Mouse (Mus musculus): ENCODE data around the gene Ugt1a8. TPM values are rescaled to one million over a fixed set of nuclear protein-coding genes. Genes with fewer than 3 reads are reported as not detected.

Ugt1a8 gene
- polyA plus RNA-seq, 1 experiment = not detected

DNA sequence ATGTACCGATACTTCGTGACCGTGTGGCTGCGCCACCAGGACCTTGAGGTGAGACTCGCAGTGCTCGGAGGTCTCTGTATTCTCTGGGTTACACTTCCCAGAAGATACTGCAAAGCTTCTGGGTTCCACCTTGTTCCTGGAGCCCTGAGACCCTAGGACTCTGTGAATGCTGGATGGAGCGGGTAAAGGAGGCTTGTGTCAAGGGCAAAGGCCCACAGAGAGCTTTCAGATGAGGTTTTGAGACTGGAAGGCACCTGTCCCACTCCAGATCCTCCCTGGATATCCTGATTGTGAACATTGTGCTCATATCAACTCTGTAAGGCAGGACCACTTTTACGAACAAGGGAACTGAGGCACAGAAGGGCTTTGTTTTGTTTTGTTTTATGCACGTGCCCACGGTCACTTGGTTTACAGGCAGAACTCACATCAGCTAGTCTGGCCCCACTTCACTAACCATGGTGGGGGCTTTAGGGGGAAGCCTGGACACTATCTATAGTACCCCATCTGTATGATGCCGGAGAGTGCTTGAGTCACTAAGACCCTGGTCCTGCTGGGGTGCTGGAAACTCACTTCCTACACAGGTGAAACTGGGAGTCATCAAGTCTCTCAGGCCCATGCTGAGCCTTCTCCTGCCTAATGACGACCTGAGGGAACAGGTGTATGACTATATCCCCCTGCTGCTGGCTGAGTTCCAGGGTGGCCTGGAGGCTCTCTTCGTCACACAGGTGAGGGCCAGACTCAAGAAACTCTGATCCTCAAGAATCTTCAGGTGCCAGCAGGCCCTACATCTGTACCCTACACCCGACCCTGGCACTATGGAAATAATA is 146.0 kb downstream of the Ugt1a8 start:
- WGBS = 65% methylated on average over 14 of the region's 14 CpGs

DNA sequence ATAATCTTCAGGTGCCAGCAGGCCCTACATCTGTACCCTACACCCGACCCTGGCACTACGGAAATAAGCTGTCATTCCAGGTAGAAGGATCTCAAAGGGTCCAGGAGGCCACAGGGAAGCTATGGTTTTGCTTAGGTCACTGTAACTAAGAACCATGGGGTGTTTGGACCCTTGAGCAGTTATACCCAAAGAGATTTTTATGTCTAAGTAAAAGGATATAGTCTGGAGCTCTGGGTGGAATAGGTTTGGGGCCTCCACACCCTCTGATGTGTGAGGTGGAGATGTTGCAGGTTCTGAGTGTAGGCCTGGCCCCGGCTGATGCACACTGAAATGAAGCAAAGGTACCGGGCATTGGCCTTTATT is 146.6 kb downstream of the Ugt1a8 start:
- TF ChIP-seq CTCF (IDR thresholded peaks at IDR 0.05; ENCODE audit: insufficient read depth, low read length) (no peak), POLR2A (IDR thresholded peaks at IDR 0.05; ENCODE audit: borderline replicate concordance, extremely low read depth, low read depth, low read length) (no peak)
- no peak for DNase-seq
- 58% methylated on average over 4 of the region's 4 CpGs for WGBS
- no peak overlapping the region for H3K4me3 ChIP-seq (replicated peaks; ENCODE audit: extremely low read depth, low read depth, low read length)
- H3K4me1 ChIP-seq (ENCODE audit: control insufficient read depth, insufficient read depth, low read length) = no peaks in the 10 kb centered on the region

More for the DNA sequence above, 146.0 kb downstream of the Ugt1a8 start:
- H3K4me1 ChIP-seq (ENCODE audit: control insufficient read depth, insufficient read depth, low read length) = no peaks in the 10 kb centered on the region
- no peak for TF ChIP-seq POLR2A (IDR thresholded peaks at IDR 0.05; ENCODE audit: borderline replicate concordance, extremely low read depth, low read depth, low read length)
- no peak for TF ChIP-seq CTCF (IDR thresholded peaks at IDR 0.05; ENCODE audit: insufficient read depth, low read length)
- no peak overlapping the region for H3K4me3 ChIP-seq (replicated peaks; ENCODE audit: extremely low read depth, low read depth, low read length)
- DNase-seq = no peak

DNA sequence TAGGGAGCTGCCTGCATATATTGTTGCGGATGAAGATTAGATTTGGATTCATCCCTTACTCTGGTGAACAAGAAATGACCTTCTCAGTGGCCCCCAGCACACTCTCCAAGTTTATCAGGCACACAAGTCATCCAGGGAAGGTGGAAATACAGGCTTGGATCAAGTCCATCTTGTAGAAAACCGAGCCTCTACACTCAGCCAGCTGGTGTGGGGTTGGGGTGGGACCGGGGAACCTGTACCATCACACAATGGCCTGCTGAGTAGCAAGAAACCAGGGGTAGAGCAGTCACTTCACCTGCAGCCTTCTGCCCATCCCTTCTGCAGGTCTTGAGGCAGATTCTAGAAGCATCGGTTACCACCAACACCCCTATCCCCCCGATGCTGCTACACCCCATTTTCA is 147.0 kb downstream of the Ugt1a8 start:
- WGBS = 37% methylated on average over 5 of the region's 5 CpGs
- Histone ChIP-seq H3K4me3 (replicated peaks; ENCODE audit: extremely low read depth, low read depth, low read length) (no peak overlapping the region), H3K4me1 (ENCODE audit: control insufficient read depth, insufficient read depth, low read length) (no peaks in the 10 kb centered on the region)
- TF ChIP-seq CTCF (IDR thresholded peaks at IDR 0.05; ENCODE audit: insufficient read depth, low read length) = no peak
- no peak for TF ChIP-seq POLR2A (IDR thresholded peaks at IDR 0.05; ENCODE audit: borderline replicate concordance, extremely low read depth, low read depth, low read length)
- no peak for DNase-seq

DNA sequence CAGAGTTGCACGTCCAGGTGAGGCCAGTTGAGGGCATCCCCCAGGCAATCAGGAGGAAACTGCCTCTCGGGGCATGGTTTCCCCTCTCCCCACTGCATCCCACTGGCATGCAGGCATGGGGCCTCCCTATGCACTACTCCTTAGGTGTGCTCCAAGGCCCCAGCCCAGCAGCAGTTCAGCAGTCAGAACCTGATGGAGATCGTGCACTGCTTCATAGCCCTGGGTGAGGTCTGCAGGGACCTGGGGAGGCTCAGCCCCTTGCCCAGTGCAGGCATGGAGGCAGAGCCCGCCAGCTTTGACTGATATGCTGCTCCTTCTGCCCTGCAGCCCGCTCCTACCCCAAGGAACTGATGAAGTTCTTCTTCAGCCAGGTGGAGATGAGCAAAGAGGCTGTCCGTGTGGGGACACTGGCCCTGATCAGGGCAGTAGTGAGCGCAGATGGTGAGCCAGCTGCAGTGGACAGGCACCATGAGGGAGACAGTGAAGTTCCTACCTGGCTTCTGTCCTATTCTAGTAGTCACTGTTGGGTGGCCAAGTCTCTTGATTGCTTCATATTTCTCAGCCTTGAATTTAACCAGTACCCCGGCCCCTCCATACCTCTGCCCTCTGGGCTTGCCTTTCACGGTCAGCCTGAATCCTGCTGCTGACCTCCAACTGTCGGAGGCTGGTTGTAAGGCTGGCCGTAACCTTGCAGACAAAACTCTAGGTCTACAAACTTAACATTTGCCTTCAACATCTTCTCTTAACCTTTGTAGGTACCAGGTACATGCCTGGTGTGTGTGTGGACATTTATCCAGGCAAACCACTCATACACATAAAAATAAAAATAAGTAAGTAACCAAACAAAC is 147.7 kb downstream of the Ugt1a8 start:
- Histone ChIP-seq H3K4me1 (ENCODE audit: control insufficient read depth, insufficient read depth, low read length) (no peaks in the 10 kb centered on the region), H3K4me3 (replicated peaks; ENCODE audit: extremely low read depth, low read depth, low read length) (no peak overlapping the region)
- no peak for DNase-seq
- TF ChIP-seq CTCF (IDR thresholded peaks at IDR 0.05; ENCODE audit: insufficient read depth, low read length) (no peak), POLR2A (IDR thresholded peaks at IDR 0.05; ENCODE audit: borderline replicate concordance, extremely low read depth, low read depth, low read length) (no peak)
- 61% methylated on average over 11 of the region's 11 CpGs for WGBS

DNA sequence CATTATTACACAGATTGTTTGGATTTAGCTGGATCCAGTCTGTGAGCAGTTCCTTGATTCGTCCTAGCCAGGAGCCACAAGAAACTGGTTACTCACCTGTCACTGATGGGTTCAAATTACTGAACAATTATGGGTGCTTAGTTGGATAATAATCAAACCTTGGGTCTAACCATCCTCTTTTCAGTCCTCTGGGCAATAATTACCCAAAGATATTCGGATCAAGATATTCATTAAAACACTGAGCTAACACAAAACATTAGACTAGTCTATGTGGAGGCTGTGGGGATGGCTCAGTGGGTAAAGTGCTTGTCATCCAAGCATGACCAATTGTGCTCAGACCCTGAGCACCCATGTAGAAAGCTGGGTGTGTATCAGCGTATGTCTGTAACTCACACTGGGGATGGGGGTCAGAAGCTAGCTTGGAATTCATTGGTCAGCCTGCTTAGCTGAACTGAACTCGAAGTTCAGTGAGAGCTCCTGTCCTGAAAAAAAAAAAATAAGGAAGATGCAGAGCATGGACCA is 148.3 kb downstream of the Ugt1a8 start:
- H3K4me3 ChIP-seq (replicated peaks; ENCODE audit: extremely low read depth, low read depth, low read length) = no peak overlapping the region
- TF ChIP-seq CTCF (IDR thresholded peaks at IDR 0.05; ENCODE audit: insufficient read depth, low read length) = no peak
- TF ChIP-seq POLR2A (IDR thresholded peaks at IDR 0.05; ENCODE audit: borderline replicate concordance, extremely low read depth, low read depth, low read length) = no peak
- no peak for DNase-seq
- H3K4me1 ChIP-seq (ENCODE audit: control insufficient read depth, insufficient read depth, low read length) = no peaks in the 10 kb centered on the region
- WGBS = 49% methylated on average over 4 of the region's 4 CpGs

DNA sequence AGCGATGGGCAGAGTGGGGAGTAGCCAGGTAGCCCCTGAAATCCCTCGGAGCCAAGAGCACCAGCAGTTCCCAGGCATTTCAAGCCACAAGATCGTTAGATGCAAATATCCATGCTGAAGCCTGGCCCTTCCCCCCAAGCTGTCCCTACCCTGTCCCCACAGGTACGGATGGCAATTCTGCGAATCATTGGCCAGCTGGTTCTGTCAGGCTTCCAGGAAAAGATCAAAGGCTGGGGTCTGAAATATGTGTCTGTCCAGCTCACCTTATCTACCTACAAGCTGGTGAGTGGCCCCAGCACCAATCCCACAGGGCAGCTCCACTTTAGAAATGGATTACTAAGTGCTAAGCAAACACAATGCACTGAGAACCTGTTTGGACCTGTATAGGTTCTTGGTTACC is 149.7 kb downstream of the Ugt1a8 start:
- no peak for DNase-seq
- TF ChIP-seq CTCF (IDR thresholded peaks at IDR 0.05; ENCODE audit: insufficient read depth, low read length) (no peak), POLR2A (IDR thresholded peaks at IDR 0.05; ENCODE audit: borderline replicate concordance, extremely low read depth, low read depth, low read length) (no peak)
- no peaks in the 10 kb centered on the region for H3K4me1 ChIP-seq (ENCODE audit: control insufficient read depth, insufficient read depth, low read length)
- WGBS = 69% methylated on average over 5 of the region's 5 CpGs
- H3K4me3 ChIP-seq (replicated peaks; ENCODE audit: extremely low read depth, low read depth, low read length) = no peak overlapping the region

DNA sequence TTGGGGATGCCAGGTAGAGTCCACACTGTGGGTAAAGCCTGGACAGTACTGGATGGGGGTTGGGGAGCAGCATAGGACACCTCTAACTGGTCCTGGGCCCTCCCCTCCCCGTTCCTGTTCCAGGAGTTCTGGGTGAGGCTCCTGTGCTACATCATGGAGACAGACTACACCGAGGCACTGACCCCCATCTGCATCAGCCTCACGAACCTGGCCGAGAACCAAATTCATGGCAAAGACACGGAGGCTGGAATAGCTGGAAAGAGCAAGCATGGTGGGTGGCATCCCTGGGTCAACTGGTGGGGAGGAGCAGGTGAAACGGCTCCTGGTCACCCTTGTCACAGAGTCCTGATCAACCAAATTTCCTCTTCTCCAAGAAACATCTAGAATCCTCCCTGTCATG is 151.2 kb downstream of the Ugt1a8 start:
- DNase-seq = no peak
- Histone ChIP-seq H3K4me1 (ENCODE audit: control insufficient read depth, insufficient read depth, low read length) (no peaks in the 10 kb centered on the region), H3K4me3 (replicated peaks; ENCODE audit: extremely low read depth, low read depth, low read length) (no peak overlapping the region)
- TF ChIP-seq CTCF (IDR thresholded peaks at IDR 0.05; ENCODE audit: insufficient read depth, low read length) (no peak), POLR2A (IDR thresholded peaks at IDR 0.05; ENCODE audit: borderline replicate concordance, extremely low read depth, low read depth, low read length) (no peak)
- WGBS = 71% methylated on average over 6 of the region's 6 CpGs

DNA sequence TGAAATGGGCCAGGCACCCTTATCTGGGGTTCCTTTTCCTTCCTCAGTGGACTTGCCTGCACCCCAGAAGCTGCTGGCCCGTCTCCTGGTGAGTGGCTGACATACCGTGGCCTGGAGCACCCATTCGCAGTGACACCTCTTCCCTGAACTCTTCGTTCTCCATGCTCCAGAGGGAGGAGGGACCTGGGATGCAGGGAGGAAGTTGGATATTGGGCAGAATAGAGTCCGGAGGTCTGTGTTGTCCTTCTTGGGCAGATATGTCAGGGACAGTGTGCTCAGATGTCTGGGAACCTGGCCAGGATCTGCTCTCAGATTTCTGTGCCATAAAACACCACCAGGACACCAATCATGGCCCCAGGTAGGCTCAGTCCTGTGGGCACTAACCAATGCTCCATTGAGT is 152.5 kb downstream of the Ugt1a8 start:
- WGBS = 67% methylated on average over 5 of the region's 5 CpGs

DNA sequence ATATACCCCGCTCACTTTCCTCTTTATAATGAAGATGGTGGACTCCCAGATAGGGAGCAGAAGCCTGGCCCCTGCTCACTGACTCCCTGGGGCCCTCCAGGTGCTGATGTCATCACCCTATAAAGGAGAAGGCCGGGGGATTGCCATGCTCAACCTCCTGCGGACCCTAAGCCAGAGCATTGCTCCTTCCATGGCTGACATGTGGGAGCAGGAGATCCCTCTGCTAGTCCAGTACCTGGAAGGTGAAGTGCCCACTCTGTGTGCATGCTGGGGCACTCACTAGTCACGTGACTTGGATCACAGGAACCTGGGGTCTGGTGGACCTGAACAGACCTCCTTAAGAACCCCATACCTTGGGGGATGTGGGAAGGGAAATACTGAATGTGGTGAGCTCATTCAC is 153.0 kb downstream of the Ugt1a8 start:
- no peak for DNase-seq
- H3K4me1 ChIP-seq (ENCODE audit: control insufficient read depth, insufficient read depth, low read length) = no peaks in the 10 kb centered on the region
- no peak overlapping the region for H3K4me3 ChIP-seq (replicated peaks; ENCODE audit: extremely low read depth, low read depth, low read length)
- TF ChIP-seq CTCF (IDR thresholded peaks at IDR 0.05; ENCODE audit: insufficient read depth, low read length) = no peak
- TF ChIP-seq POLR2A (IDR thresholded peaks at IDR 0.05; ENCODE audit: borderline replicate concordance, extremely low read depth, low read depth, low read length) = no peak
- 63% methylated on average over 4 of the region's 4 CpGs for WGBS

More for the DNA sequence above, 152.5 kb downstream of the Ugt1a8 start:
- DNase-seq = no peak
- Histone ChIP-seq H3K4me1 (ENCODE audit: control insufficient read depth, insufficient read depth, low read length) (no peaks in the 10 kb centered on the region), H3K4me3 (replicated peaks; ENCODE audit: extremely low read depth, low read depth, low read length) (no peak overlapping the region)
- TF ChIP-seq POLR2A (IDR thresholded peaks at IDR 0.05; ENCODE audit: borderline replicate concordance, extremely low read depth, low read depth, low read length) (no peak), CTCF (IDR thresholded peaks at IDR 0.05; ENCODE audit: insufficient read depth, low read length) (no peak)
